Mouse (Mus musculus): ENCODE results near the gene Elfn2. TPM values are rescaled to one million over a fixed set of nuclear protein-coding genes. Genes with fewer than 3 reads are reported as not detected.

Gene Elfn2
- polyA plus RNA-seq, 1 experiment from 2014 or later = not detected

GRCm38 (mm10) chr15:78680291-78680690, 38.3 kb downstream of the Elfn2 start:
- H3K4me3 ChIP-seq (replicated peaks) = no peak overlapping the region
- H3K27me3 ChIP-seq = peaks cover 18% of the 10 kb centered on the region
- H3K36me3 ChIP-seq (replicated peaks) = no peaks in the 10 kb centered on the region
- 74% methylated on average over 22 of the region's 22 CpGs for WGBS (ENCODE audit: insufficient replicate concordance)
- H3K27ac ChIP-seq (replicated peaks) = no peak overlapping the region
- no peak overlapping the region for H3K9ac ChIP-seq
- H3K4me2 ChIP-seq = no peak overlapping the region
- no peaks in the 10 kb centered on the region for H3K9me3 ChIP-seq (replicated peaks)
- H3K4me1 ChIP-seq (replicated peaks) = no peaks in the 10 kb centered on the region
- ATAC-seq (ENCODE audit: insufficient read depth) = no peak

- H3K27me3 ChIP-seq = peaks cover 20% of the 10 kb centered on the region
- H3K27ac ChIP-seq (replicated peaks) = no peak overlapping the region
- no peaks in the 10 kb centered on the region for H3K4me1 ChIP-seq (replicated peaks)
- H3K9me3 ChIP-seq (replicated peaks) = no peaks in the 10 kb centered on the region
- no peak overlapping the region for H3K9ac ChIP-seq
- H3K4me2 ChIP-seq = no peak overlapping the region
- H3K36me3 ChIP-seq (replicated peaks) = no peaks in the 10 kb centered on the region
- no peak for ATAC-seq (ENCODE audit: insufficient read depth)
- WGBS (ENCODE audit: insufficient replicate concordance) = 46% methylated on average over 5 of the region's 5 CpGs
- H3K4me3 ChIP-seq (replicated peaks) = no peak overlapping the region
Measured at GRCm38 (mm10) chr15:78677708-78678107, 40.9 kb downstream of the Elfn2 start.

- H3K9me3 ChIP-seq (replicated peaks) = no peaks in the 10 kb centered on the region
- no peak overlapping the region for H3K9ac ChIP-seq
- H3K36me3 ChIP-seq (replicated peaks) = no peaks in the 10 kb centered on the region
- no peak overlapping the region for H3K4me3 ChIP-seq (replicated peaks)
- ATAC-seq (ENCODE audit: insufficient read depth) = no peak
- no peak overlapping the region for H3K4me2 ChIP-seq
- no peak overlapping the region for H3K27ac ChIP-seq (replicated peaks)
- WGBS (ENCODE audit: insufficient replicate concordance) = 64% methylated on average over 9 of the region's 9 CpGs
- peaks cover 27% of the 10 kb centered on the region for H3K27me3 ChIP-seq
- H3K4me1 ChIP-seq (replicated peaks) = no peaks in the 10 kb centered on the region
Measured at GRCm38 (mm10) chr15:78677015-78677414, 41.6 kb downstream of the Elfn2 start.

GRCm38 (mm10) chr15:78674912-78675412, 43.6 kb downstream of the Elfn2 start:
- ATAC-seq (ENCODE audit: insufficient read depth) = no peak
- Histone ChIP-seq H3K9ac (no peak overlapping the region), H3K4me2 (no peak overlapping the region), H3K4me3 (replicated peaks) (no peak overlapping the region), H3K4me1 (replicated peaks) (no peaks in the 10 kb centered on the region), H3K27me3 (peaks cover 43% of the 10 kb centered on the region), H3K27ac (replicated peaks) (no peak overlapping the region), H3K9me3 (replicated peaks) (no peaks in the 10 kb centered on the region), H3K36me3 (replicated peaks) (no peaks in the 10 kb centered on the region)
- 50% methylated on average over 6 of the region's 6 CpGs for WGBS (ENCODE audit: insufficient replicate concordance)

- H3K27ac ChIP-seq (replicated peaks) = no peak overlapping the region
- H3K9me3 ChIP-seq (replicated peaks) = no peaks in the 10 kb centered on the region
- no peaks in the 10 kb centered on the region for H3K4me1 ChIP-seq (replicated peaks)
- WGBS (ENCODE audit: insufficient replicate concordance) = 67% methylated on average over 19 of the region's 19 CpGs
- peaks cover 43% of the 10 kb centered on the region for H3K27me3 ChIP-seq
- no peak overlapping the region for H3K4me3 ChIP-seq (replicated peaks)
- no peaks in the 10 kb centered on the region for H3K36me3 ChIP-seq (replicated peaks)
- no peak overlapping the region for H3K9ac ChIP-seq
- no peak overlapping the region for H3K4me2 ChIP-seq
- no peak for ATAC-seq (ENCODE audit: insufficient read depth)
Measured at GRCm38 (mm10) chr15:78673436-78673835, 45.1 kb downstream of the Elfn2 start.

GRCm38 (mm10) chr15:78670341-78670740, 48.2 kb downstream of the Elfn2 start:
- no peaks in the 10 kb centered on the region for H3K4me1 ChIP-seq (replicated peaks)
- WGBS (ENCODE audit: insufficient replicate concordance) = 32% methylated on average over 5 of the region's 5 CpGs
- H3K36me3 ChIP-seq (replicated peaks) = no peaks in the 10 kb centered on the region
- H3K9ac ChIP-seq = no peak overlapping the region
- H3K27me3 ChIP-seq = peaks cover 43% of the 10 kb centered on the region
- H3K4me3 ChIP-seq (replicated peaks) = no peak overlapping the region
- no peak for ATAC-seq (ENCODE audit: insufficient read depth)
- no peak overlapping the region for H3K27ac ChIP-seq (replicated peaks)
- no peaks in the 10 kb centered on the region for H3K9me3 ChIP-seq (replicated peaks)
- no peak overlapping the region for H3K4me2 ChIP-seq

- H3K27ac ChIP-seq (replicated peaks) = no peak overlapping the region
- H3K36me3 ChIP-seq (replicated peaks) = no peaks in the 10 kb centered on the region
- no peaks in the 10 kb centered on the region for H3K9me3 ChIP-seq (replicated peaks)
- no peak overlapping the region for H3K9ac ChIP-seq
- no peak overlapping the region for H3K4me3 ChIP-seq (replicated peaks)
- no peak for ATAC-seq (ENCODE audit: insufficient read depth)
- no peaks in the 10 kb centered on the region for H3K4me1 ChIP-seq (replicated peaks)
- H3K4me2 ChIP-seq = no peak overlapping the region
- WGBS (ENCODE audit: insufficient replicate concordance) = 41% methylated on average over 10 of the region's 10 CpGs
- peaks cover 39% of the 10 kb centered on the region for H3K27me3 ChIP-seq
Measured at GRCm38 (mm10) chr15:78669221-78669871, 49.2 kb downstream of the Elfn2 start.

GRCm38 (mm10) chr15:78664268-78664667, 54.3 kb downstream of the Elfn2 start:
- H3K9me3 ChIP-seq (replicated peaks) = no peaks in the 10 kb centered on the region
- no peak for ATAC-seq (ENCODE audit: insufficient read depth)
- WGBS (ENCODE audit: insufficient replicate concordance) = 46% methylated on average over 5 of the region's 5 CpGs

GRCm38 (mm10) chr15:78651169-78651568, 67.4 kb downstream of the Elfn2 start:
- H3K4me3 ChIP-seq (replicated peaks) = no peak overlapping the region
- no peak for ATAC-seq (ENCODE audit: insufficient read depth)
- H3K4me1 ChIP-seq (replicated peaks) = no peaks in the 10 kb centered on the region
- H3K27me3 ChIP-seq = no peaks in the 10 kb centered on the region
- no peaks in the 10 kb centered on the region for H3K9me3 ChIP-seq (replicated peaks)
- H3K36me3 ChIP-seq (replicated peaks) = no peaks in the 10 kb centered on the region
- no peak overlapping the region for H3K9ac ChIP-seq
- H3K27ac ChIP-seq (replicated peaks) = no peak overlapping the region
- 40% methylated on average over 4 of the region's 4 CpGs for WGBS (ENCODE audit: insufficient replicate concordance)
- no peak overlapping the region for H3K4me2 ChIP-seq

More at GRCm38 (mm10) chr15:78664268-78664667, 54.3 kb downstream of the Elfn2 start:
- H3K4me1 ChIP-seq (replicated peaks) = no peaks in the 10 kb centered on the region
- no peaks in the 10 kb centered on the region for H3K36me3 ChIP-seq (replicated peaks)
- H3K27ac ChIP-seq (replicated peaks) = no peak overlapping the region
- H3K4me2 ChIP-seq = no peak overlapping the region
- H3K27me3 ChIP-seq = no peaks in the 10 kb centered on the region; the same call in 1 of the 2 replicates
- no peak overlapping the region for H3K9ac ChIP-seq
- H3K4me3 ChIP-seq (replicated peaks) = no peak overlapping the region

- Histone ChIP-seq H3K36me3 (replicated peaks) (no peaks in the 10 kb centered on the region), H3K9ac (no peak overlapping the region), H3K27me3 (0 out of 2 replicates have a peak, but pooled peaks cover 2% of the 10 kb centered on the region), H3K27ac (replicated peaks) (no peak overlapping the region), H3K4me3 (replicated peaks) (no peak overlapping the region), H3K9me3 (replicated peaks) (no peaks in the 10 kb centered on the region), H3K4me1 (replicated peaks) (no peaks in the 10 kb centered on the region), H3K4me2 (no peak overlapping the region)
- WGBS (ENCODE audit: insufficient replicate concordance) = 59% methylated on average over 4 of the region's 4 CpGs
- no peak for ATAC-seq (ENCODE audit: insufficient read depth)
Measured at GRCm38 (mm10) chr15:78647746-78648145, 70.8 kb downstream of the Elfn2 start.

- ATAC-seq (ENCODE audit: insufficient read depth) = no peak
- Histone ChIP-seq H3K4me2 (no peak overlapping the region), H3K9me3 (replicated peaks) (no peaks in the 10 kb centered on the region), H3K27me3 (0 out of 2 replicates have a peak, but pooled peaks cover 3% of the 10 kb centered on the region), H3K4me1 (replicated peaks) (no peaks in the 10 kb centered on the region), H3K27ac (replicated peaks) (no peak overlapping the region), H3K36me3 (replicated peaks) (no peaks in the 10 kb centered on the region), H3K9ac (no peak overlapping the region), H3K4me3 (replicated peaks) (no peak overlapping the region)
- WGBS (ENCODE audit: insufficient replicate concordance) = 32% methylated on average over 8 of the region's 8 CpGs
Measured at GRCm38 (mm10) chr15:78644606-78645005, 74.0 kb downstream of the Elfn2 start.

GRCm38 (mm10) chr15:78643633-78644032, 74.9 kb downstream of the Elfn2 start:
- Histone ChIP-seq H3K36me3 (replicated peaks) (no peaks in the 10 kb centered on the region), H3K27ac (replicated peaks) (no peak overlapping the region), H3K9ac (no peak overlapping the region), H3K27me3 (0 out of 2 replicates have a peak, but pooled peaks cover 3% of the 10 kb centered on the region), H3K4me2 (no peak overlapping the region), H3K9me3 (replicated peaks) (no peaks in the 10 kb centered on the region), H3K4me3 (replicated peaks) (no peak overlapping the region), H3K4me1 (replicated peaks) (no peaks in the 10 kb centered on the region)
- 28% methylated on average over 6 of the region's 6 CpGs for WGBS (ENCODE audit: insufficient replicate concordance)
- no peak for ATAC-seq (ENCODE audit: insufficient read depth)

Data from liver, embryonic 15.5 days (tissue).